Mouse (Mus musculus) left cerebral cortex, postnatal 14 days (tissue): Measurements from ENCODE around the gene Naa80. TPM values are rescaled to one million over a fixed set of nuclear protein-coding genes. Genes with fewer than 3 reads are reported as not detected.
"Not testable (repeated sequence)": the region's sequence is repeated elsewhere in the genome, so short reads cannot be mapped to it uniquely, and the experiment has no call there.

Source experiments
- DNase-seq, 2 experiments: peaks; one replicate each; pipeline ENCODE4 v3.0.0; 2021 to 2022; ENCODE audit warnings: low spot score in 2 of 2, mixed read lengths in 1 of 2
- intact Hi-C: fragments of 180-260 bp; cut with DNase I; formaldehyde crosslinking; loops from one replicate; pipeline ENCODE4 v1.15.1; 2025
- total RNA-seq, 2 experiments: library from RNA; stranded (reverse); gene quantifications; 2 replicates each; pipeline ENCODE4 v1.2.3; 2021

The Naa80 gene
- total RNA-seq, 2 experiments from 2014 or later = 8.7 TPM

- no peak for DNase-seq
- intact Hi-C loops = no loop called here
Measured at GRCm38 (mm10) chr9:107569270-107569669, 9.4 kb upstream of the Naa80 start.

- no peak for DNase-seq
- intact Hi-C loops = no loop called here
Measured at GRCm38 (mm10) chr9:107570016-107570415, 8.7 kb upstream of the Naa80 start.

GRCm38 (mm10) chr9:107570845-107571244 is 7.8 kb upstream of the Naa80 start:
- DNase-seq = no peak
- intact Hi-C loops = no loop called here

GRCm38 (mm10) chr9:107571534-107572326 is 7.0 kb upstream of the Naa80 start:
- intact Hi-C loops = no loop called here
- no peak for DNase-seq

GRCm38 (mm10) chr9:107572327-107572662 is 6.4 kb upstream of the Naa80 start:
- intact Hi-C loops = no loop called here
- no peak for DNase-seq

- intact Hi-C loops, DNase-seq: not testable (repeated sequence)
Measured at GRCm38 (mm10) chr9:107573774-107574173, 4.9 kb upstream of the Naa80 start.

- intact Hi-C loops = no loop called here
- DNase-seq = no peak
Measured at GRCm38 (mm10) chr9:107575579-107576356, 2.9 kb upstream of the Naa80 start.

- intact Hi-C loops = no loop called here
- peak in 1 of 2 experiments; percentile 57 for DNase-seq
Measured at GRCm38 (mm10) chr9:107576357-107577107, 2.2 kb upstream of the Naa80 start, which contains the start of gene Hyal1. TSS of gene Hyal1 (plus strand) at chr9:107576927.

GRCm38 (mm10) chr9:107577871-107578270 is 816 bp upstream of the Naa80 start:
- DNase-seq = no peak
- intact Hi-C loops = no loop called here

- no peak for DNase-seq
- intact Hi-C loops = no loop called here
Measured at GRCm38 (mm10) chr9:107579023-107579900, 575 bp downstream of the Naa80 start.

- peak; percentile 87 to 90 for DNase-seq
- intact Hi-C loops = no loop called here
Measured at GRCm38 (mm10) chr9:107580501-107581317, 2.0 kb downstream of the Naa80 start, which contains the start of gene Hyal3. TSS of gene Hyal3 (plus strand) at chr9:107580818.

GRCm38 (mm10) chr9:107581584-107581983 is 2.9 kb downstream of the Naa80 start:
- intact Hi-C loops = no loop called here
- no peak for DNase-seq

GRCm38 (mm10) chr9:107582509-107583062 is 3.9 kb downstream of the Naa80 start:
- DNase-seq = no peak
- intact Hi-C loops = no loop called here

GRCm38 (mm10) chr9:107583174-107583573 is 4.5 kb downstream of the Naa80 start:
- DNase-seq = no peak
- intact Hi-C loops = no loop called here

GRCm38 (mm10) chr9:107586504-107586903 is 7.8 kb downstream of the Naa80 start:
- intact Hi-C loops = no loop called here
- DNase-seq = no peak

- peak; percentile 98 to 99 for DNase-seq
- intact Hi-C loops = no loop called here
Measured at GRCm38 (mm10) chr9:107586974-107587832, 8.5 kb downstream of the Naa80 start, which contains the start of gene Ifrd2. TSS of gene Ifrd2 (plus strand) at chr9:107587642.
